Mouse (Mus musculus) heart, adult 11 months (tissue): ENCODE measurements around the gene Ephx1.

Experiments used
- DNase-seq: peaks from one replicate; pipeline ENCODE4 v3.0.0; 2022

Ephx1 gene

DNA sequence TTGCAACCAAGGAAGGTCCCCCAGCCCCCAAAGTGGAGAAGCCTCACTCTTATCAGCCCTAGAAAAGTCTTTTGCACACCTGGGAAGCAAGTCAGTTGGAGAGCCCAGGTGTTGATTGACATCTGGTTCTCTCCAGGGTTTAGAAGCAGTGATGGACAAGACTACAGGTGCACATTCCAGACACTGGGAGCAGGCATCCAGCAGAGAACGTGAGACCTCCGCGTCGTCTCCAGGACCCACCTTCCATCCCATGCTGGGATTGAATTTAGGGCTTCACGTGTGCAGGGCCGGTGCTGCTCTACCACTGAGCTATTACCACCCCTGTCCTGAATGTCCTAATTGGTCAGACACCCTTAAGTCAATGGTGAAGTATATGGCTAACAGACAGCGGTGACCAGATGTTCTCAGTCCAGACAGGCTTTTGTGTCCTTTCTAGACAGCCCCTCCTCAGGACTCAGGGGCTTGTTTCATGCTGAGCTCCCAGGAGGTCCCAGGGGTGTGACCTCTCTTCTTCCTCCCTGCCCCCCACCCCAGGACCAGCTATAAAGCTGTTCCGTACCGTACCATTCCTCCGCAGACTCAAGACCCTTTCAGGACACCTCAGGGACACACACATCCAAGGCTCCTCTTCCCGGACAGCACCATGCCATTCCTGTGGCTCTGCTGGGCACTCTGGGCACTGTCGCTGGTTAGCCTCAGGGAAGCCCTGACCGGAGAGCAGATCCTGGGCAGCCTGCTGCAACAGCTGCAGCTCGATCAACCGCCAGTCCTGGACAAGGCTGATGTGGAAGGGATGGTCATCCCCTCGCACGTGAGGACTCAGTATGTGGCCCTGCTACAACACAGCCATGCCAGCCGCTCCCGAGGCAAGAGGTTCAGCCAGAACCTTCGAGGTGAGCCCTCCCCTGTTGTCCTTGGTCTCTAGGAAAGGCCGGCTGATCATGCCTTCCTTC, 86.0 kb downstream of the Ephx1 start, which contains the start of gene Lefty1:
Gene Lefty1, plus strand, starts transcription at position 556 of the 953 bp plus-strand sequence.
- peak; percentile 89 for DNase-seq

DNA sequence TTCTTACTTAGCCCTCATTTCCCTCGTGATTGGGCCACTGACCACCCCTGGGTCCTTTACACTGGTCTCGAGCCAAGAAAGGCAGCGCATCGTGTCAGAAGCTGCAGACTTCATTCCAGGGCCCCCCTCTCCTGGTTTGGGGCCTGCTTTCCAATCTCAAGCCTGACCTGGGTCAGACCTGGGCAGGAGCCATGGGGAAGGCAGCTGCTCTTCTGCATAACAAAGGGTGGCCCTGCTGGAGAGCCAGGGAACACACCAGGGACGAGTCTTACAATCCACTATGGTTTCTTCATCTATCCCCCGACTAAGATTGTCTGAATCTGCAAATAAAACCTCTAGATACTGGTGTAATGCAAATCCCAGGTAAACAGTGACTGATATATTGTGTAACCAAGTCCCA, 87.0 kb downstream of the Ephx1 start:
- no peak for DNase-seq

DNA sequence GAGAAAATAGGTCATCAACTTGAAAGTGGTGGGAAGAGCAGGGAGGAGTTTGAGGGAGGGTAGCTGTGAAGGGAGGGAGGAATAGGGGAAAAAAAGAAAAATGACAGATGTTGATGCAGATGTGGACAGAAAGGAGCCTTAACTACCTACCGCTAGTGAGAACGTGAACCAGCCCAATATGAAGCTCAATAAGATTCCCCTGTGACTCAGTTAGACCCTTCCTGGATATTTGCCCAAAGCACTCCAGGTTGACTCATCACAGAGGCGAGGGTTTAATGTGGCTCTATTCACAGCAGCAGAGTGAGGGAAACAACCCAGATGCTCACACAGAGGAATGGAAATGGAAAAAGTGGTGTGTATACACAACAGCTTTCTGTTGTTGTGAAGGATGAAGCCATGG, 89.6 kb downstream of the Ephx1 start:
- DNase-seq, result no peak

DNA sequence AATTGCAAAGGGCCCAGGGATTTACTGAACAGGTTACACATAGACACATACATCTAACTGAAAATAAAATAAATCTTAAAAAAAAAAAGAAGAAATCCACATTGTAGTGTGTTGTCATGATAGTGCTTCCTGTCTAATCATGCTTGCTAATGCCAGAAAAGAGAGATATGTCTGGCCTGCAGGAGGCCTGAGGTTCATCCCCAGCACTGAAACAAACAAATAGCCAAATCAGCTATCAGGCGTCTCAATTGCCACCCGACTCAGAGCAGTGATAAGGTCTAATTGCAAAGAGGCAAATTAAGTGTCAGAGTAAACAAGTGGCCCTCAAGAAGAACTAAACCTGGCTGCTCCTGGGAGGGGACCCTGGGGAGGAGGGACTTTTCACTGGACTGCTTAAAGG, 91.1 kb downstream of the Ephx1 start:
- DNase-seq, result no peak

DNA sequence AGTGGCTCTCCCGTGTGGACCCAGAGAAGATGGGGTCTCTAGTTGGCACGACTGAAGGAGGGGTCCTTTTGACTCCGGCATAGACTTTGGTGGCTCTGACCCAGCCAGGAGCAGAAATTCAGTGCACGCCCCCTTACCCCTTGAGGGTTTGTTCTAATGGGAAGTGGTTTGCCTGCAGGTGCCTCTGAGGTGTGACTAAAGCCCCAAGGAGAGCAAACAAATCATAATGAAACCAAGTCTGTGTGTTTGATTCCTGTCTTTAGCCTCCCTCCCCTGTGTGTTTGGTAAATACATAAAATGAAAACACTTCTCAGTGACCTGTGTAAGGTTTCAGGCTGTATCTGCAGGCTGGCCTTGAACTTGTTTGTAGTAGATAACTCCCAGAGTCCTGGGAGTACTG, 94.4 kb downstream of the Ephx1 start:
- DNase-seq, result no peak
